In the genomic region with DNA sequence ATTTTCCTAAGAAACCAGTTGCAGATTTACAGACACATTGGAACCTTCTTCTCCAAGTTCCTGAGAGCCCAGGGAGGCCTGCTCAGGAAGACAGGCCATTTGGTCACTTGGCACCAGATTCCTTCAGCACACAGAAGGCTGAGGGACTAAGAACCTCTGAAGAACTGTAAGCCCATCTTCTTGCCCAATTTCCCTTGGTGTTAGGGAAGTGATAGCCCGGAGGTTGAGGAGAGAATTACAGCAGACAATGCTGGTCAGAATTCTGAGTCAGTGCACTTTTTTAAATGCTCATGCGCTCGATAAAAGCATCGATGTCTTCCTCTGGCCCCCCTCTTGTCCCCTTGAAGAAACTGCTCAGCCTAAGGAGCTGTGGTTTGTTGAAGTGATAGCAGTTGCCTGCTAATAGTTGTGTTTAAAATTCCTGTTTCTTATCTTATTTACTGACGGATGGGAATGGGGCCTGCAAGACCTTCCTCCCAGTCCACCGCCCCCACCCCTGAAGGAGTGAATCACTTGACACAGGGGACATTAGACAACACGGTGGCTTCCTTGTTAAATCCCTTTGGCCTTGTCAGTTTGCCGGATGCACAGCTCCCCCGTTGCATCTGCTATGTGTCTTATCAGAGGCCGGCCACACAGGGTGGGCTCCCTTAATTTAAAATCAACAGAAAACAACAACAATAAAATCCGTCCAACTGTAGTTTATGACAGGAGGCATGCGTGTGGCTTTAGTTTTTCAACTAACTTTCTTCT, we compare ENCODE assay signal across 7 mouse cellular contexts.
DNase-seq lines count a peak whose midpoint lies in the region; ATAC-seq and TF ChIP-seq lines count a peak whose summit lies in the region.

No protein-coding gene starts in this region.

- no peak overlapping the region for H3K27ac ChIP-seq in layer of hippocampus, adult 2 months
- no peak overlapping the region for H3K27ac ChIP-seq in embryonic facial prominence, embryonic 13.5 days
- peak overlapping the region; percentile 43 for H3K27ac ChIP-seq in liver, embryonic 11.5 days (ENCODE audit: low read depth, low read length)

- no peak for ATAC-seq in embryonic facial prominence, embryonic 13.5 days (ENCODE audit: insufficient number of reproducible peaks, insufficient read depth, low FRiP score, low TSS enrichment, low read depth)
- peak; percentile 84 for ATAC-seq in liver, embryonic 11.5 days (replicated peaks; ENCODE audit: low FRiP score)

- peaks cover 41% of the 10 kb centered on the region for H3K4me1 ChIP-seq in embryonic facial prominence, embryonic 13.5 days
- H3K4me1 ChIP-seq in liver, embryonic 11.5 days (replicated peaks; ENCODE audit: control insufficient read depth, insufficient read depth, low read length) = peaks cover 21% of the 10 kb centered on the region

- no peak for DNase-seq in layer of hippocampus, adult 2 months (ENCODE audit: low spot score in 2 of 2)
- no peak for DNase-seq in layer of hippocampus, adult 9-10 months (ENCODE audit: low spot score)
- DNase-seq in liver, embryonic 11.5 days (ENCODE audit: low spot score) = peak; percentile 43
- peak; percentile 32 for DNase-seq in retina, embryonic 14.5 days (ENCODE audit: low spot score)
- no peak for DNase-seq in cerebellum, adult 11 months
- no peak for DNase-seq in thymus, postnatal 10 days (ENCODE audit: low spot score in 2 of 2)

- peak overlapping the region; percentile 61; the same call in 1 of the 2 replicates for H3K4me2 ChIP-seq in embryonic facial prominence, embryonic 13.5 days
- H3K4me2 ChIP-seq in liver, embryonic 11.5 days = peak overlapping the region; percentile 46

- WGBS in embryonic facial prominence, embryonic 13.5 days = 46% methylated on average over 12 of the region's 12 CpGs
- WGBS in liver, embryonic 11.5 days = 5% methylated on average over 12 of the region's 12 CpGs

- peaks cover 14% of the 10 kb centered on the region for H3K27me3 ChIP-seq in embryonic facial prominence, embryonic 13.5 days
- H3K27me3 ChIP-seq in liver, embryonic 11.5 days (replicated peaks; ENCODE audit: control insufficient read depth, insufficient read depth, low read length) = no peaks in the 10 kb centered on the region

- no peaks in the 10 kb centered on the region for H3K9me3 ChIP-seq in embryonic facial prominence, embryonic 13.5 days
- H3K9me3 ChIP-seq in liver, embryonic 11.5 days (ENCODE audit: control insufficient read depth, low read length) = no peaks in the 10 kb centered on the region

- H3K9ac ChIP-seq in embryonic facial prominence, embryonic 13.5 days = no peak overlapping the region
- H3K9ac ChIP-seq in liver, embryonic 11.5 days (ENCODE audit: low read depth, low read length) = no peak overlapping the region

- H3K4me3 ChIP-seq in layer of hippocampus, adult 2 months = no peak overlapping the region
- no peak overlapping the region for H3K4me3 ChIP-seq in embryonic facial prominence, embryonic 13.5 days
- H3K4me3 ChIP-seq in liver, embryonic 11.5 days (ENCODE audit: low read depth, low read length) = no peak overlapping the region

- no peaks in the 10 kb centered on the region for H3K36me3 ChIP-seq in embryonic facial prominence, embryonic 13.5 days
- H3K36me3 ChIP-seq in liver, embryonic 11.5 days (ENCODE audit: control insufficient read depth, insufficient read depth, low read length) = no peaks in the 10 kb centered on the region

- TF ChIP-seq CTCF in layer of hippocampus, adult 2 months (conservative IDR thresholded peaks at IDR 0.05) = peak; percentile 30

Comparison
In these comparisons a context has a peak if more than half of its experiments do, and no peak if none do; other contexts are left out.
1. DNase-seq: peak in liver, embryonic 11.5 days (single experiment) and retina, embryonic 14.5 days (single experiment); none in layer of hippocampus, adult 2 months (0 of 2), layer of hippocampus, adult 9-10 months (single experiment), cerebellum, adult 11 months (single experiment) and thymus, postnatal 10 days (0 of 2).